Mouse (Mus musculus) intestine, embryonic 15.5 days (tissue): ENCODE measurements at regions not wholly inside any gene's neighbourhood (a gene's known extent, or its start where the extent isn't known, plus 50 kb on each side); places are given as distances from the start of the nearest gene placed in this dataset.

ENCODE experiments used
- ATAC-seq: fragments of 200-750 bp; cut with Nextera tagmentation; 2 replicates; pipeline ENCODE4 v1.8.0; 2017; ENCODE audit warnings: moderate TSS enrichment, moderate library complexity
- H3K27ac ChIP-seq: fragments of 300-500 bp; sonication (generic); 2 replicates; pipeline ENCODE4 v1.5.1; 2015; ENCODE audit warnings: mild to moderate bottlenecking, inconsistent platforms
- H3K27me3 ChIP-seq: fragments of 300-500 bp; sonication (generic); replicated peaks from 2 replicates; pipeline ENCODE4 v1.6.1; 2015; ENCODE audit warnings: inconsistent platforms
- H3K36me3 ChIP-seq: fragments of 300-500 bp; sonication (generic); 2 replicates; pipeline ENCODE4 v1.6.1; 2015; ENCODE audit warnings: inconsistent platforms
- H3K4me1 ChIP-seq: fragments of 300-500 bp; sonication (generic); replicated peaks from 2 replicates; pipeline ENCODE4 v1.6.1; 2015; ENCODE audit warnings: inconsistent platforms
- H3K4me2 ChIP-seq: fragments of 300-500 bp; sonication (generic); replicated peaks from 2 replicates; pipeline ENCODE4 v1.6.1; 2015; ENCODE audit warnings: mild to moderate bottlenecking, inconsistent platforms
- H3K4me3 ChIP-seq: fragments of 300-500 bp; sonication (generic); replicated peaks from 2 replicates; pipeline ENCODE4 v1.5.1; 2015; ENCODE audit warnings: inconsistent platforms
- H3K9ac ChIP-seq: fragments of 300-500 bp; sonication (generic); 2 replicates; pipeline ENCODE4 v1.6.1; 2015; ENCODE audit warnings: inconsistent platforms
- H3K9me3 ChIP-seq: fragments of 300-500 bp; sonication (generic); 2 replicates; pipeline ENCODE4 v1.6.1; 2016; ENCODE audit warnings: inconsistent platforms
- WGBS: fragments of 180-500 bp; shearing (Covaris S2); methylation state at CpG from one replicate; pipeline ENCODE4 v1.1.7; 2015; 5-methylcytosine and 5-hydroxymethylcytosine counted together

GRCm38 (mm10) chr1:51697265-51698192 is 218.3 kb downstream of the Myo1b start:
- Histone ChIP-seq H3K4me2 (peak overlapping the region; percentile 44), H3K9ac (no peak overlapping the region), H3K4me1 (0 out of 2 replicates have a peak, but pooled peaks cover 2% of the 10 kb centered on the region), H3K36me3 (no peaks in the 10 kb centered on the region), H3K4me3 (no peak overlapping the region), H3K27ac (no peak overlapping the region), H3K9me3 (no peaks in the 10 kb centered on the region), H3K27me3 (no peaks in the 10 kb centered on the region)
- peak; percentile 43; the same call in 1 of the 2 replicates for ATAC-seq
- 29% methylated on average over 19 of the region's 19 CpGs for WGBS

DNA sequence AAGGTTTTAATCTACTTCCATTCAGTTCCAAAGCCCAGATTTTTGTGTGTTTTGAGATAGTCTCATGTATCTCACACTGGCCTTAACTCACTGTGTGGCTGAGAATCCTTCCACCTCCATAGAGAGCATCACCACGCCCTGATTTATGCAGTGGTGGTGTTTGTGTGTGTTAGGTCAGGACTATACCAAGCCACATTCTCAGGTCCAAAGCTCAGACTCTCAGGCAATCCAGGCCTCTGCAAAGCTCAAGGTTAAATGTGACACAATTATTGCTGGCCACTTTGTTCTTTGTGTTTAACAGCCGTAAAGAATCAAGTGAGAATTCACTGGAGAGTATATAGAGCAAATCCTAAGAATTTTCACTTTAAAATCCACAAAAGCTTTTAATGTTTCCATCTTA is 218.2 kb upstream of the Nabp1 start:
- H3K9ac ChIP-seq, result no peak overlapping the region
- no peak overlapping the region for H3K4me2 ChIP-seq
- H3K27me3 ChIP-seq, result no peaks in the 10 kb centered on the region
- H3K4me3 ChIP-seq, result no peak overlapping the region
- H3K27ac ChIP-seq, result no peak overlapping the region
- no peaks in the 10 kb centered on the region for H3K9me3 ChIP-seq
- H3K4me1 ChIP-seq, result 0 out of 2 replicates have a peak, but pooled peaks cover 2% of the 10 kb centered on the region
- no peaks in the 10 kb centered on the region for H3K36me3 ChIP-seq
- WGBS, result 52% methylated on average over 2 of the region's 2 CpGs
- ATAC-seq, result peak; percentile 89

GRCm38 (mm10) chr1:51690878-51691277 is 212.7 kb upstream of the Nabp1 start:
- WGBS, result 95% methylated on average over 10 of the region's 10 CpGs
- no peak overlapping the region for H3K9ac ChIP-seq
- no peaks in the 10 kb centered on the region for H3K27me3 ChIP-seq
- H3K36me3 ChIP-seq, result no peaks in the 10 kb centered on the region
- no peak for ATAC-seq
- no peak overlapping the region for H3K4me3 ChIP-seq
- H3K9me3 ChIP-seq, result no peaks in the 10 kb centered on the region
- H3K4me1 ChIP-seq, result no peaks in the 10 kb centered on the region
- no peak overlapping the region for H3K4me2 ChIP-seq
- H3K27ac ChIP-seq, result no peak overlapping the region

- ATAC-seq, result no peak
These were observed 211.4 kb upstream of the Nabp1 start for GRCm38 (mm10) chr1:51689461-51690223.

GRCm38 (mm10) chr1:51688946-51689345 is 210.7 kb upstream of the Nabp1 start:
- no peaks in the 10 kb centered on the region for H3K36me3 ChIP-seq
- H3K27ac ChIP-seq, result no peak overlapping the region
- 80% methylated on average over 5 of the region's 5 CpGs for WGBS
- no peaks in the 10 kb centered on the region for H3K9me3 ChIP-seq
- no peaks in the 10 kb centered on the region for H3K4me1 ChIP-seq
- H3K4me2 ChIP-seq, result no peak overlapping the region
- no peak for ATAC-seq
- no peaks in the 10 kb centered on the region for H3K27me3 ChIP-seq
- no peak overlapping the region for H3K9ac ChIP-seq
- no peak overlapping the region for H3K4me3 ChIP-seq

More at GRCm38 (mm10) chr1:51689461-51690223, 211.4 kb upstream of the Nabp1 start:
- Histone ChIP-seq H3K4me3 (no peak overlapping the region), H3K9me3 (no peaks in the 10 kb centered on the region), H3K4me1 (no peaks in the 10 kb centered on the region), H3K36me3 (no peaks in the 10 kb centered on the region), H3K27me3 (no peaks in the 10 kb centered on the region), H3K27ac (no peak overlapping the region), H3K4me2 (no peak overlapping the region), H3K9ac (no peak overlapping the region)
- 79% methylated on average over 9 of the region's 9 CpGs for WGBS

GRCm38 (mm10) chr1:51688224-51688545 is 210.0 kb upstream of the Nabp1 start:
- no peak overlapping the region for H3K9ac ChIP-seq
- no peak overlapping the region for H3K4me2 ChIP-seq
- H3K27me3 ChIP-seq, result no peaks in the 10 kb centered on the region
- WGBS, result 48% methylated on average over 1 of the region's 1 CpGs
- H3K27ac ChIP-seq, result no peak overlapping the region
- no peaks in the 10 kb centered on the region for H3K36me3 ChIP-seq
- no peaks in the 10 kb centered on the region for H3K4me1 ChIP-seq
- no peaks in the 10 kb centered on the region for H3K9me3 ChIP-seq
- H3K4me3 ChIP-seq, result no peak overlapping the region
- no peak for ATAC-seq

- Histone ChIP-seq H3K9me3 (no peaks in the 10 kb centered on the region), H3K27me3 (no peaks in the 10 kb centered on the region), H3K36me3 (no peaks in the 10 kb centered on the region), H3K27ac (no peak overlapping the region), H3K4me3 (no peak overlapping the region), H3K4me1 (no peaks in the 10 kb centered on the region), H3K9ac (no peak overlapping the region), H3K4me2 (no peak overlapping the region)
- ATAC-seq, result 0 out of 2 replicates have a peak, but pooled peaks have one; percentile 51
- 41% methylated on average over 7 of the region's 7 CpGs for WGBS
These were observed 209.4 kb upstream of the Nabp1 start for GRCm38 (mm10) chr1:51687484-51688223.

- H3K27ac ChIP-seq, result no peak overlapping the region
- no peak overlapping the region for H3K9ac ChIP-seq
- no peaks in the 10 kb centered on the region for H3K9me3 ChIP-seq
- no peak overlapping the region for H3K4me3 ChIP-seq
- no peak for ATAC-seq
- no peaks in the 10 kb centered on the region for H3K36me3 ChIP-seq
- no peaks in the 10 kb centered on the region for H3K4me1 ChIP-seq
- H3K27me3 ChIP-seq, result no peaks in the 10 kb centered on the region
- H3K4me2 ChIP-seq, result no peak overlapping the region
- WGBS, result 71% methylated on average over 3 of the region's 3 CpGs
These were observed 208.5 kb upstream of the Nabp1 start for GRCm38 (mm10) chr1:51686759-51687158.

DNA sequence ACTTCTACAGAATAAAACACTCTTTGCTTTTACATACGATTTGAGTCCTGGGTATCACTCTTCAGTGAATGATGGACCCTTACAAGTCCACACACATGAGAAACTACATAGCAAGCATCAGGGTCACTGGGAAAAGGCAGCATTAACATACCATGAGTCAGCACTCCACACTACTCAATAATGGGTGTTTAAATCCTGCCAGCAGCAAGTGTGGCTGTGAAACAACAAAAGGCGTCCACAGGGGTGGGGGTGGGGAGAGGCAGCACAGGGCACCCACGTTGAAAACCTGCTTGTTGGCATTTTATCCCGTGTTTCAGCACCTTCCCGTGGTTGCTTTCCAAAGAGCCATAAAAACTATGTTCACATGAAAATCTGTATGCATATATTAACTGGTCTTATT is 204.0 kb upstream of the Nabp1 start:
- Histone ChIP-seq H3K4me1 (peaks cover 7% of the 10 kb centered on the region; the same call in 1 of the 2 replicates), H3K27me3 (no peaks in the 10 kb centered on the region), H3K9me3 (no peaks in the 10 kb centered on the region), H3K9ac (no peak overlapping the region), H3K36me3 (no peaks in the 10 kb centered on the region), H3K4me2 (no peak overlapping the region), H3K27ac (no peak overlapping the region), H3K4me3 (no peak overlapping the region)
- ATAC-seq, result no peak
- WGBS, result 85% methylated on average over 5 of the region's 5 CpGs

DNA sequence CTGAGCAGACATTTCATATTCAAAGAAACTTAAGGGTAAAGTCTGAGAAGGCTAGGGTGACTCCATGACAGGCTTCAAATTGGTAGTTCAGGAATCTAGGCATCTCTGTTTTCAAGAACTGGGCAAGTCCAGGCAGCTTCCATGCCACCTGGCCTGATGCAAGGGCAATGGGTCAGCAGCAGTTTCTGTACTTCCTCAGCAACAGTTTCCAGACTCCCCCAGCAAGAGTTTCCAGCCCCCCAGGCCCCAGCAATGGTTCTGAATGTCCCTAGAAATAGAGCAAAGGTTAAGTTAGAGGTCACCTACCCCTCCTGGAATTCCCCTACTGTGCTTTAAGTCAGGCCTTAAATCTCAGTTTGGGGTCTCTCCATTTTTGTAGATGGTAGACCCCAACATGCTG is 203.6 kb upstream of the Nabp1 start:
- H3K4me1 ChIP-seq, result peaks cover 7% of the 10 kb centered on the region; the same call in 1 of the 2 replicates
- no peak for ATAC-seq
- no peak overlapping the region for H3K4me3 ChIP-seq
- H3K9ac ChIP-seq, result no peak overlapping the region
- H3K27me3 ChIP-seq, result no peaks in the 10 kb centered on the region
- H3K9me3 ChIP-seq, result no peaks in the 10 kb centered on the region
- no peak overlapping the region for H3K4me2 ChIP-seq
- no peak overlapping the region for H3K27ac ChIP-seq
- no peaks in the 10 kb centered on the region for H3K36me3 ChIP-seq

- no peak overlapping the region for H3K9ac ChIP-seq
- no peaks in the 10 kb centered on the region for H3K27me3 ChIP-seq
- H3K36me3 ChIP-seq, result no peaks in the 10 kb centered on the region
- no peak overlapping the region for H3K27ac ChIP-seq
- no peak overlapping the region for H3K4me2 ChIP-seq
- no peak for ATAC-seq
- peaks cover 7% of the 10 kb centered on the region; the same call in 1 of the 2 replicates for H3K4me1 ChIP-seq
- no peak overlapping the region for H3K4me3 ChIP-seq
- 77% methylated on average over 6 of the region's 6 CpGs for WGBS
- no peaks in the 10 kb centered on the region for H3K9me3 ChIP-seq
These were observed 202.5 kb upstream of the Nabp1 start for GRCm38 (mm10) chr1:51680725-51681124.

GRCm38 (mm10) chr1:51678290-51678928 is 200.2 kb upstream of the Nabp1 start:
- H3K4me3 ChIP-seq, result no peak overlapping the region
- H3K4me2 ChIP-seq, result no peak overlapping the region
- WGBS, result 40% methylated on average over 6 of the region's 6 CpGs
- no peak overlapping the region for H3K27ac ChIP-seq
- ATAC-seq, result no peak
- no peaks in the 10 kb centered on the region for H3K9me3 ChIP-seq
- H3K27me3 ChIP-seq, result no peaks in the 10 kb centered on the region
- no peak overlapping the region for H3K9ac ChIP-seq
- peaks cover 7% of the 10 kb centered on the region; the same call in 1 of the 2 replicates for H3K4me1 ChIP-seq
- H3K36me3 ChIP-seq, result no peaks in the 10 kb centered on the region
